Mouse (Mus musculus) liver, embryonic 14.5 days (tissue): Measurements from ENCODE around the gene Tatdn2.

ENCODE experiments used
- CTCF ChIP-seq: IDR thresholded peaks from 2 replicates; pipeline ENCODE4 v1.5.1; 2016; ENCODE audit warnings: antibody characterized with exemption, low read depth, control low read depth
- EP300 ChIP-seq: IDR thresholded peaks from 2 replicates; pipeline ENCODE4 v1.6.1; 2016; ENCODE audit warnings: antibody characterized with exemption, low read depth

DNA sequence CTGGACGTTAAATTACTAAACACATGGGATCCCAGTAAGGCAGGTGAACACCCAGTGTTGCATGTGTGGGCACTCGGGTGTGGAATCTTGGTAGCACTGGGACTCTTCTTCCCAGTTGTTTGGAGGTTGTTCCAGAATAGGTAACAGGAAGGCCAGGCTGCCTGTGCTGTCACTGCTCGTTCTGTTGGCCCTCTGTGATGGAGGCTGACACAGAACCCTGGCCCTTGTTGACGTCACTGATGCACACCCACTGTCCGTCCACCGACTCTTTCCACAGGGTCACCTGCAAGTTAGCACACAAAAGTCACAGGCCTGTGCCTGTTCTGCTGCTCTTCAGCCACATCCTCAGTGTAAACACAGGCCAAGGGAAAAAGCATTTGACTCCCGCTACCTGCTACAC is 31.3 kb downstream of the Tatdn2 start:
- TF ChIP-seq CTCF (no peak), EP300 (no peak)
